Mouse (Mus musculus): ENCODE data around the gene Rassf7.
"Not testable (repeated sequence)": the region's sequence is repeated elsewhere in the genome, so short reads cannot be mapped to it uniquely, and the experiment has no call there.

The Rassf7 gene

DNA sequence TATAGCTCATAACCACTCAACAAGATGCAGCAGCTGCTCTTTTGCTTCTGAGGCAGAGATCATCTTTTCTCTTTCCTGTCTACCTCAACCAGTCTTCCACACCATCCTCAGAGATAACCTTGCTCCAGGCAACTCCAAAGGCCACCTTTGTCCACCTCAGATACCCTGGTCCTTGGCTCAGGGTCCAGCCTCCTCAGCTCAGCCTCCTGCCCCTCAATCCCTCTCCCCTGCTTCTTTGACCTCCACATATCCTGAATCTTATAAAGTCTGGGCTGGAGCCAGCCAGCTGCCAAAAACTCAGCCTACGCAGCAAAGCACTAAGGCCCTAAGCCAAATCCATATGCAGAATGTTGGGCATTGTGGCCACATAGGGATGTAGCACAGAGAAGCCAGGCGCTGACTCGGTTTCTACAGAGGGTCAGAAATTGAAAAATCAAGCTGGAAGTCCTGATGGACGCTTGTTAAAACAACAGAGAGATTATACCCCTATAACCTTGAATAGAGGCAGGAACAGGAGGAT is 7.1 kb downstream of the Rassf7 start:
- in situ Hi-C loops (cut with MboI), result no loop called here

GRCm38 (mm10) chr7:141226535-141226934 is 10.9 kb downstream of the Rassf7 start:
- in situ Hi-C loops (cut with MboI), result no loop called here

GRCm38 (mm10) chr7:141227796-141228195 is 12.1 kb downstream of the Rassf7 start:
- in situ Hi-C loops (cut with MboI), result no loop called here

- in situ Hi-C loops (cut with MboI), result no loop called here
Measured at GRCm38 (mm10) chr7:141228279-141229067, 12.8 kb downstream of the Rassf7 start, which contains the start of gene Phrf1. TSS of gene Phrf1 (plus strand) at chr7:141228784.

GRCm38 (mm10) chr7:141229702-141230101 is 14.0 kb downstream of the Rassf7 start:
- in situ Hi-C loops (cut with MboI), result no loop called here

DNA sequence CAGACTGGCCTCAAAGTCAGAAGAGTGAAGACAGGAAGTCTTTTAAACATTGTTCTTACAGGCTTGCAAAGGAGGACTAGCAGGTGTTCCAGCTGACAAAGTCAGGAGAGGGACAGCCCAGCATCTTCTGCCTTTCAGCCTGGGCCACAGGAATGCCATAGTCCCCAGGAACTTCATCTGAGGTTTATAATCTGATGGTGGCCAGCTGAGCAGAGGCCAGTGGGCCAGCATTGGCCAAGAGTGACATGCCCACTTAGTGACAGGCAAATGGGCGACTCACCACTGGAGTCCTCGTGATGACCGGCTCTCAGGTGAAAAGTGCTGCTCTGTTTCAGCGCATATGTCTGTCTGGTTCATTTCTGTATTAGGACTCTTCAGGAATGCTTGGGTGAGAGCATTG is 14.9 kb downstream of the Rassf7 start:
- in situ Hi-C loops (cut with MboI), result no loop called here

GRCm38 (mm10) chr7:141231111-141231510 is 15.5 kb downstream of the Rassf7 start:
- in situ Hi-C loops (cut with MboI), result no loop called here

- in situ Hi-C loops (cut with MboI), result no loop called here
Measured at GRCm38 (mm10) chr7:141231551-141231950, 15.9 kb downstream of the Rassf7 start.

GRCm38 (mm10) chr7:141250486-141250885 is 34.8 kb downstream of the Rassf7 start:
- in situ Hi-C loops (cut with MboI), result not testable (repeated sequence)

DNA sequence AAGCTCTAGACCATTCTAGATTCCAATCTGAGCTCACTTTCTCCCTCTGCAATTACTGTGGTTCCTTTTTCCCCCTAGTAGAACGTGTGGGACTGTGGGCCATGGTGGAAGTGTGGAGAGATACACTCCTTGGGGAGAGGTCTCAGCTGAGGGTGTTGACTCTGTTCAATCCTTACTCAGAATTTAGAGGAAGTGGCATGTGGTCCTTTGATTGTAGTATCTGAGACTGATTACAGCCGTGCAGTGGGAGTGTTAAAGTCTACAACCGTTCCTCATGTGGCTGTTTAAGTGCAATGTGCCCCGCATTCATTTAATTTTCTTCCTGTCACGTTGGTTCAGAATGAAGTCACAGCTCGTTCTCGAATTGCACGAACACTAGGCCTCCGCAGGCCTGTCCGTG is 40.5 kb downstream of the Rassf7 start:
- in situ Hi-C loops (cut with MboI), result no loop called here

DNA sequence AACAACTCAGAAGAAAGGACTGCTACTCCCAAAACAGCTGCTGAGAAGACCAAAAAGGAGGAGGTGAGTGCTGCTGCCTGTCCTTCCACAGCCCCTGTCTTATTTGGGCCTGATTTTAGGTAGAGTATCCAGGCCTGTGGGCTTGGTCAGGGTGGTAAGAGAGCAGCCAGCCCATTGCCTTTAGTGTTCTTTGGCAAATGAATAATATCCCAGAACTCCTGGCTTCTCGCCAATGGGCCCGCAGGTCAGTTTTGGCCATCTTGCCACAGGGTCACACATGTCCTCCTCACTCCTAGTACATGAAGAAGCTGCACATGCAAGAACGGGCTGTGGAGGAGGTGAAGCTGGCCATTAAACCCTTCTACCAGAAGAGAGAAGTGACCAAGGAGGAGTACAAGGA is 45.8 kb downstream of the Rassf7 start:
- in situ Hi-C loops (cut with MboI), result no loop called here

DNA sequence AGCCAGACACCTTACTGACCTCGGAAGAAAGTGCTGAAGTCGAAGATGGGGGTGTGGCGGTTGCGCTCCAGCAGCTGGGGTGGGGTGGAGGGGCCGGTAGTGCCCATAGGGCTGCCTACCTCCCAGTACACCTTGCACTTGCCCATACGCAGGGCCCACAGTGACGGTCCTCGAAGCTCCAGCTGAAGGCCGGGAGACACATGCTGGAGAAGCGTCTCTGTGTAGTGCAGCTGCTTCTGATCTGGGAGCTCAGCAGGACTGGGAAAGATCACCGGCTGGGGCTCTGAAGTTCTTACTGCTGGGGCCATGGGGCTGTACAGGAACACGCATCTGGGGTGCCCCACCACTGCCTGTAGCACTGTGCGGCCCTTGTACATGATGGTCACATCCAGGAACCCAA is 48.0 kb downstream of the Rassf7 start:
- in situ Hi-C loops (cut with MboI), result no loop called here

- in situ Hi-C loops (cut with MboI), result no loop called here
Measured at GRCm38 (mm10) chr7:141264041-141264700, 48.5 kb downstream of the Rassf7 start.

GRCm38 (mm10) chr7:141264761-141265410 is 49.2 kb downstream of the Rassf7 start:
- in situ Hi-C loops (cut with MboI), result no loop called here

DNA sequence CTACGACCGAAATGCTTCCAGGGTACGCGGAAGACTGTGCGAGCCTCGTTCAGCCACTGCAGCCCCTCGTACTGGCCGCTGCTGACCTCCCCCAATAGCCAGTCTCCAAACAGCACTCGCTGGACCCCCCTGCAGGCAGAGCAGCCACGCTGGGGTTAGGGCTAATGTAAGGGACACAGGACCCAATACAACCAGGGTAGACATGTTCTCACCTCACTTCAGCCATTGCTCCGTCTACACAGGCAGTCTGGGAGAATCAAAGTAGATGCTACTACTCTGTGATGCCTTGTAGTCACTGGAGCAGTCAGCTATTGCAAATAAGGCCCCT is 49.7 kb downstream of the Rassf7 start:
- in situ Hi-C loops (cut with MboI), result no loop called here

DNA sequence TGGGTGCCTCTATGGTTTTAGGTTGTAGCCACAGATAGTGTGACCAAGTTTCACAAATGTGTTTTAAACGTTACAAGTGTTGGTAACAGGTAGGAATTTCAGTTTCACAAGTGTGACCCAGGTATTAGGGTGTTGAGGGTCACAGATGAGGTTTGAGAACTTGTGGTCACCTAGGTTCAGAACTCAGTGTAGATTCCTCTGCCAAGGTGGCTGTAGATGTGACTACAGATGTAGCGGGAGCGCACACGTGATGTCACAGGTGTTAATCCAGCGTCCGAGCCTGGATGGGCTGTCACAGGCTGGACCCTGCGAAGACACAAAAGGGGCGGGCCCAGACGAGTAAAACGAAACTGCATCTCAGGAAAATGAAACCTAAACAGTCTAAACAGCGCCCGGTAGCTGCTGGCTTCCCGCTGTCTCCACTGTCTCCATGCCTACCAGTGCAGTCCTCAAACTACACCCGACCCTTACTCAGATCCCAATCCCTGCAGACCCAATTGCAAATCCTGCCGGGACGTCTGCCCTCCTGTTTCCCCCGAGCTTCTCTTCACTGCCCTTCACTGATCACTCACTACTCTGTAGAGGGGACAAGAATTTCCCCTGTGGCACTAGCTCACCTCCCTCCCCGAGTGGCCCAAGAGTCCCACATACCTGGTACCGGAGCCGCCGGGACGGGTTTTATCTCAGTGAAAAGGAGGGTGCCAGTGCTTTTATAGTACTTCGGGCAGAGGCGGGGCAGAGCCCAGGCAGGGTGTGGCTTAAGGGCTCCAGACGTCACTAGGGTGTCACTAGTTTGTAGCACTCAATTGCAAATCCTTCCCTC is 50.3 kb downstream of the Rassf7 start, which contains the start of gene Irf7:
Gene Irf7, minus strand, starts transcription at position 743 of the 823 bp plus-strand sequence.
- in situ Hi-C loops (cut with MboI), result no loop called here

Measured in mature B cell (primary cell).